Mouse (Mus musculus): ENCODE data around the gene Lhpp. TPM values are rescaled to one million over a fixed set of nuclear protein-coding genes. Genes with fewer than 3 reads are reported as not detected.

Gene Lhpp
- total RNA-seq, 2 experiments from 2014 or later = 1.7 to 1.8 TPM

GRCm38 (mm10) chr7:132700107-132700506 is 89.7 kb downstream of the Lhpp start:
- ATAC-seq (replicated peaks; ENCODE audit: low FRiP score, poor library complexity, severe bottlenecking) = no peak

- no peak for ATAC-seq (replicated peaks; ENCODE audit: low FRiP score, poor library complexity, severe bottlenecking)
Observed at GRCm38 (mm10) chr7:132701412-132701811, 91.0 kb downstream of the Lhpp start.

GRCm38 (mm10) chr7:132702024-132702423 is 91.6 kb downstream of the Lhpp start:
- no peak for ATAC-seq (replicated peaks; ENCODE audit: low FRiP score, poor library complexity, severe bottlenecking)

GRCm38 (mm10) chr7:132702492-132703070 is 92.1 kb downstream of the Lhpp start:
- no peak for ATAC-seq (replicated peaks; ENCODE audit: low FRiP score, poor library complexity, severe bottlenecking)

GRCm38 (mm10) chr7:132703515-132704309 is 93.3 kb downstream of the Lhpp start:
- no peak for ATAC-seq (replicated peaks; ENCODE audit: low FRiP score, poor library complexity, severe bottlenecking)

GRCm38 (mm10) chr7:132704310-132704875 is 94.0 kb downstream of the Lhpp start:
- ATAC-seq (replicated peaks; ENCODE audit: low FRiP score, poor library complexity, severe bottlenecking) = no peak

- ATAC-seq (replicated peaks; ENCODE audit: low FRiP score, poor library complexity, severe bottlenecking) = peak; percentile 56
Observed at GRCm38 (mm10) chr7:132705130-132705529, 94.7 kb downstream of the Lhpp start.

- ATAC-seq (replicated peaks; ENCODE audit: low FRiP score, poor library complexity, severe bottlenecking) = no peak
Observed at GRCm38 (mm10) chr7:132711579-132711978, 101.1 kb downstream of the Lhpp start.

- 0 out of 2 replicates have a peak, but pooled peaks have one; percentile 5 for ATAC-seq (replicated peaks; ENCODE audit: low FRiP score, poor library complexity, severe bottlenecking)
Observed at GRCm38 (mm10) chr7:132712044-132712708, 101.7 kb downstream of the Lhpp start.

GRCm38 (mm10) chr7:132712956-132713355 is 102.5 kb downstream of the Lhpp start:
- no peak for ATAC-seq (replicated peaks; ENCODE audit: low FRiP score, poor library complexity, severe bottlenecking)

- ATAC-seq (replicated peaks; ENCODE audit: low FRiP score, poor library complexity, severe bottlenecking) = no peak
Observed at GRCm38 (mm10) chr7:132713483-132714126, 103.2 kb downstream of the Lhpp start.

- no peak for ATAC-seq (replicated peaks; ENCODE audit: low FRiP score, poor library complexity, severe bottlenecking)
Observed at GRCm38 (mm10) chr7:132714236-132714923, 103.9 kb downstream of the Lhpp start.

GRCm38 (mm10) chr7:132715259-132715658 is 104.8 kb downstream of the Lhpp start:
- ATAC-seq (replicated peaks; ENCODE audit: low FRiP score, poor library complexity, severe bottlenecking) = no peak

- ATAC-seq (replicated peaks; ENCODE audit: low FRiP score, poor library complexity, severe bottlenecking) = no peak
Observed at GRCm38 (mm10) chr7:132719570-132719969, 109.1 kb downstream of the Lhpp start.

- ATAC-seq (replicated peaks; ENCODE audit: low FRiP score, poor library complexity, severe bottlenecking) = no peak
Observed at GRCm38 (mm10) chr7:132720562-132720961, 110.1 kb downstream of the Lhpp start.

GRCm38 (mm10) chr7:132722401-132723370 is 112.2 kb downstream of the Lhpp start:
- ATAC-seq (replicated peaks; ENCODE audit: low FRiP score, poor library complexity, severe bottlenecking) = no peak

GRCm38 (mm10) chr7:132723906-132724305 is 113.5 kb downstream of the Lhpp start:
- ATAC-seq (replicated peaks; ENCODE audit: low FRiP score, poor library complexity, severe bottlenecking) = peak; percentile 88

GRCm38 (mm10) chr7:132724501-132725062 is 114.1 kb downstream of the Lhpp start:
- no peak for ATAC-seq (replicated peaks; ENCODE audit: low FRiP score, poor library complexity, severe bottlenecking)
